Mouse (Mus musculus): ENCODE measurements at regions not wholly inside any gene's neighbourhood (a gene's known extent, or its start where the extent isn't known, plus 50 kb on each side); places are given as distances from the start of the nearest gene placed in this dataset.

- Histone ChIP-seq H3K27me3 (no peaks in the 10 kb centered on the region), H3K4me1 (peaks cover 5% of the 10 kb centered on the region; the same call in 1 of the 2 replicates), H3K9me3 (no peaks in the 10 kb centered on the region), H3K36me3 (no peaks in the 10 kb centered on the region), H3K9ac (replicated peaks) (no peak overlapping the region), H3K27ac (replicated peaks) (0 out of 2 replicates have a peak overlapping the region, but pooled peaks have one; percentile 8), H3K4me3 (no peak overlapping the region), H3K4me2 (replicated peaks) (no peak overlapping the region)
- no peak for ATAC-seq (replicated peaks)
- WGBS = 18% methylated on average over 6 of the region's 6 CpGs
Measured at GRCm38 (mm10) chr2:179318046-179318445, 124.2 kb upstream of the Cdh4 start.

GRCm38 (mm10) chr2:179325242-179325641, 117.0 kb upstream of the Cdh4 start:
- 37% methylated on average over 5 of the region's 5 CpGs for WGBS
- ATAC-seq (replicated peaks) = no peak
- H3K27ac ChIP-seq (replicated peaks) = no peak overlapping the region
- 0 out of 2 replicates have a peak, but pooled peaks cover 2% of the 10 kb centered on the region for H3K4me1 ChIP-seq
- no peaks in the 10 kb centered on the region for H3K9me3 ChIP-seq
- H3K9ac ChIP-seq (replicated peaks) = no peak overlapping the region
- H3K4me2 ChIP-seq (replicated peaks) = no peak overlapping the region
- no peaks in the 10 kb centered on the region for H3K27me3 ChIP-seq
- no peaks in the 10 kb centered on the region for H3K36me3 ChIP-seq
- H3K4me3 ChIP-seq = no peak overlapping the region

- ATAC-seq (replicated peaks) = no peak
- no peaks in the 10 kb centered on the region for H3K27me3 ChIP-seq
- no peaks in the 10 kb centered on the region for H3K9me3 ChIP-seq
- no peaks in the 10 kb centered on the region for H3K36me3 ChIP-seq
- H3K27ac ChIP-seq (replicated peaks) = no peak overlapping the region
- H3K4me3 ChIP-seq = no peak overlapping the region
- no peak overlapping the region for H3K9ac ChIP-seq (replicated peaks)
- H3K4me2 ChIP-seq (replicated peaks) = no peak overlapping the region
- WGBS = 73% methylated on average over 5 of the region's 5 CpGs
- peaks cover 3% of the 10 kb centered on the region; the same call in 1 of the 2 replicates for H3K4me1 ChIP-seq
Measured at GRCm38 (mm10) chr2:179332872-179333489, 109.2 kb upstream of the Cdh4 start.

- no peak overlapping the region for H3K9ac ChIP-seq (replicated peaks)
- WGBS = 70% methylated on average over 5 of the region's 5 CpGs
Measured at GRCm38 (mm10) chr2:179333587-179333986, 108.6 kb upstream of the Cdh4 start.

GRCm38 (mm10) chr2:179336235-179336634, 106.0 kb upstream of the Cdh4 start:
- 0 out of 2 replicates have a peak overlapping the region, but pooled peaks have one; percentile 13 for H3K27ac ChIP-seq (replicated peaks)
- H3K4me3 ChIP-seq = no peak overlapping the region
- no peaks in the 10 kb centered on the region for H3K27me3 ChIP-seq
- H3K9me3 ChIP-seq = no peaks in the 10 kb centered on the region
- H3K4me2 ChIP-seq (replicated peaks) = no peak overlapping the region
- no peak overlapping the region for H3K9ac ChIP-seq (replicated peaks)
- ATAC-seq (replicated peaks) = peak; percentile 60
- H3K4me1 ChIP-seq = peaks cover 3% of the 10 kb centered on the region; the same call in 1 of the 2 replicates
- H3K36me3 ChIP-seq = no peaks in the 10 kb centered on the region
- WGBS = 0% methylated on average over 1 of the region's 1 CpGs

More at GRCm38 (mm10) chr2:179333587-179333986, 108.6 kb upstream of the Cdh4 start:
- no peak overlapping the region for H3K27ac ChIP-seq (replicated peaks)
- no peaks in the 10 kb centered on the region for H3K9me3 ChIP-seq
- no peak for ATAC-seq (replicated peaks)
- peaks cover 3% of the 10 kb centered on the region; the same call in 1 of the 2 replicates for H3K4me1 ChIP-seq
- no peak overlapping the region for H3K4me2 ChIP-seq (replicated peaks)
- H3K27me3 ChIP-seq = no peaks in the 10 kb centered on the region
- no peaks in the 10 kb centered on the region for H3K36me3 ChIP-seq
- no peak overlapping the region for H3K4me3 ChIP-seq

GRCm38 (mm10) chr2:179352676-179353075, 89.6 kb upstream of the Cdh4 start:
- no peak overlapping the region for H3K4me3 ChIP-seq
- H3K36me3 ChIP-seq = no peaks in the 10 kb centered on the region
- no peaks in the 10 kb centered on the region for H3K9me3 ChIP-seq
- H3K4me1 ChIP-seq = no peaks in the 10 kb centered on the region
- no peak overlapping the region for H3K4me2 ChIP-seq (replicated peaks)
- no peak for ATAC-seq (replicated peaks)
- no peak overlapping the region for H3K27ac ChIP-seq (replicated peaks)
- no peaks in the 10 kb centered on the region for H3K27me3 ChIP-seq
- H3K9ac ChIP-seq (replicated peaks) = no peak overlapping the region
- WGBS = 70% methylated on average over 3 of the region's 3 CpGs

GRCm38 (mm10) chr2:179354866-179355265, 87.4 kb upstream of the Cdh4 start:
- no peak for ATAC-seq (replicated peaks)
- 42% methylated on average over 5 of the region's 5 CpGs for WGBS

GRCm38 (mm10) chr2:179370882-179371546, 71.2 kb upstream of the Cdh4 start:
- Histone ChIP-seq H3K4me3 (no peak overlapping the region), H3K27ac (replicated peaks) (no peak overlapping the region), H3K4me2 (replicated peaks) (no peak overlapping the region), H3K9me3 (no peaks in the 10 kb centered on the region), H3K36me3 (no peaks in the 10 kb centered on the region), H3K4me1 (peaks cover 10% of the 10 kb centered on the region), H3K27me3 (no peaks in the 10 kb centered on the region), H3K9ac (replicated peaks) (no peak overlapping the region)
- peak; percentile 63; the same call in 1 of the 2 replicates for ATAC-seq (replicated peaks)
- WGBS = 57% methylated on average over 14 of the region's 14 CpGs

More at GRCm38 (mm10) chr2:179354866-179355265, 87.4 kb upstream of the Cdh4 start:
- no peaks in the 10 kb centered on the region for H3K4me1 ChIP-seq
- H3K27me3 ChIP-seq = no peaks in the 10 kb centered on the region
- no peak overlapping the region for H3K9ac ChIP-seq (replicated peaks)
- no peak overlapping the region for H3K27ac ChIP-seq (replicated peaks)
- no peak overlapping the region for H3K4me2 ChIP-seq (replicated peaks)
- no peaks in the 10 kb centered on the region for H3K36me3 ChIP-seq
- no peak overlapping the region for H3K4me3 ChIP-seq
- H3K9me3 ChIP-seq = no peaks in the 10 kb centered on the region

- no peaks in the 10 kb centered on the region for H3K27me3 ChIP-seq
- H3K36me3 ChIP-seq = no peaks in the 10 kb centered on the region
- no peak overlapping the region for H3K4me2 ChIP-seq (replicated peaks)
- ATAC-seq (replicated peaks) = 0 out of 2 replicates have a peak, but pooled peaks have one; percentile 26
- WGBS = 69% methylated on average over 7 of the region's 7 CpGs
- no peak overlapping the region for H3K9ac ChIP-seq (replicated peaks)
- H3K27ac ChIP-seq (replicated peaks) = no peak overlapping the region
- H3K4me3 ChIP-seq = no peak overlapping the region
- peaks cover 10% of the 10 kb centered on the region for H3K4me1 ChIP-seq
- H3K9me3 ChIP-seq = no peaks in the 10 kb centered on the region
Measured at GRCm38 (mm10) chr2:179371553-179371952, 70.7 kb upstream of the Cdh4 start.

- peak; percentile 55 for ATAC-seq (replicated peaks)
- H3K4me1 ChIP-seq = peaks cover 15% of the 10 kb centered on the region
- H3K4me3 ChIP-seq = no peak overlapping the region
- H3K9me3 ChIP-seq = no peaks in the 10 kb centered on the region
- no peaks in the 10 kb centered on the region for H3K36me3 ChIP-seq
- H3K27ac ChIP-seq (replicated peaks) = peak overlapping the region; percentile 69
- no peak overlapping the region for H3K9ac ChIP-seq (replicated peaks)
- no peaks in the 10 kb centered on the region for H3K27me3 ChIP-seq
- no peak overlapping the region for H3K4me2 ChIP-seq (replicated peaks)
- 43% methylated on average over 11 of the region's 11 CpGs for WGBS
Measured at GRCm38 (mm10) chr2:179379691-179380443, 62.4 kb upstream of the Cdh4 start.

- H3K4me3 ChIP-seq = no peak overlapping the region
- no peak overlapping the region for H3K9ac ChIP-seq (replicated peaks)
- no peaks in the 10 kb centered on the region for H3K27me3 ChIP-seq
- no peak overlapping the region for H3K4me2 ChIP-seq (replicated peaks)
- H3K27ac ChIP-seq (replicated peaks) = peak overlapping the region; percentile 69; the same call in 1 of the 2 replicates
- H3K4me1 ChIP-seq = peaks cover 15% of the 10 kb centered on the region
- H3K36me3 ChIP-seq = no peaks in the 10 kb centered on the region
- WGBS = 55% methylated on average over 4 of the region's 4 CpGs
- ATAC-seq (replicated peaks) = no peak
- no peaks in the 10 kb centered on the region for H3K9me3 ChIP-seq
Measured at GRCm38 (mm10) chr2:179380444-179380705, 61.9 kb upstream of the Cdh4 start.

- H3K36me3 ChIP-seq = no peaks in the 10 kb centered on the region
- H3K4me3 ChIP-seq = no peak overlapping the region
- no peak overlapping the region for H3K27ac ChIP-seq (replicated peaks)
- 86% methylated on average over 3 of the region's 3 CpGs for WGBS
- H3K4me1 ChIP-seq = peaks cover 15% of the 10 kb centered on the region
- H3K27me3 ChIP-seq = no peaks in the 10 kb centered on the region
- ATAC-seq (replicated peaks) = no peak
- no peak overlapping the region for H3K4me2 ChIP-seq (replicated peaks)
- H3K9ac ChIP-seq (replicated peaks) = no peak overlapping the region
- H3K9me3 ChIP-seq = no peaks in the 10 kb centered on the region
Measured at GRCm38 (mm10) chr2:179381916-179382315, 60.3 kb upstream of the Cdh4 start.
